Mouse (Mus musculus): ENCODE measurements around the gene Grin2d.

The Grin2d gene

DNA sequence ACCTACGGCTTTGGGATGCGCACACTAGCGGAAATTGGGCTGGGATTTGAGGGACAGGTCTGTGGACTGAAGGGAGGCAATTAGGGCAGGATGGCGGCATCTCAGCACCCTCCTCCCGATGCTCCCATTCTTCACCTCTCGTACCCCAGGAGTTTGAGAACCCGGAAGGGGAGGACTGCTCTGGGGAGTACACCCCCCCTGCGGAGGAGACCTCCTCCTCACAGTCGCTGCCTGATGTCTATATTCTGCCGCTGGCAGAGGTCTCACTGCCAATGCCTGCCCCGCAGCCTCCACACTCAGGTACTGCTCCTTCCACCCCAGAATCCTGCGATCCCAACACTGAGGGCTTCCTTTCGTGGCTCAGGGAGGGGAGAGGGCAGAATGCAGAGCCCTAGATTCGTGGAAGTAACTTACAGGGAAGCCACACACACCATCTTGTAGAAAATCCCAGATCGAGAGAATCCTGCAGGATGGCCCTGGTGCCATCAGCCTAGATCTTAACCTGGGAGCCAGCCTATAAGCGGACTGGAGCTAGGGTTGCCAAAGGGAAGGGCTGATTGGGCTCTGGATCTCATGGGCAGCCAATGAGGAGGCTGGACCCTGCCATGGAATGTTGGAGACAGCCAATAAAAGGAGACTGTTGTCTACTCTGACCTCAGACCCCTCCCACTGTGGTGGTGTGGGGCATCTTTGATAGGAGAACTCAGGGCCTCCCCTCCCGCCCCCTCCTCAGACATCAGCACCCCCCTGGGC is 91.3 kb downstream of the Grin2d start:
- ATAC-seq (ENCODE audit: insufficient number of reproducible peaks, low FRiP score, low TSS enrichment): peak; percentile 51

DNA sequence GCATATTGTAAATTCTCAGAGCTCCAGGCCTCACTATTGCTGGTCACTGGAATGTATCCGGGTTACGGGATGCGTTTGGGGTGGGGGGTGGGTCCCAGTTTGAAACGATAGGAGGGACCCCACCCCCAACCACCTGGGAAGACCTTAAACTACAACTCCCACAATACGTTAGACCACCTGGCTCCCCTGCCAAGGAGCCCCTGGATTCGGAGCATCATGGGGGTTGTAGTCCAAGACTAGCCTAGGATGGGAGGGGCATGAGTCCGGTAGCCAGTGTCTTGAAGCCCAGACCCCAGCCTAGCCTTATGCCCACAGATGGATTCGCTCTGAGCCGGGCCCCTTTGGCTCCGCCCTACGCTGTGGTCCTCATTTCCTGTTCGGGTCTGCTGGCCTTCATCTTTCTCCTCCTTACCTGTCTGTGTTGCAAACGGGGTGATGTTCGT is 92.0 kb downstream of the Grin2d start:
- ATAC-seq (ENCODE audit: insufficient number of reproducible peaks, low FRiP score, low TSS enrichment): 0 out of 2 replicates have a peak, but pooled peaks have one; percentile 32

DNA sequence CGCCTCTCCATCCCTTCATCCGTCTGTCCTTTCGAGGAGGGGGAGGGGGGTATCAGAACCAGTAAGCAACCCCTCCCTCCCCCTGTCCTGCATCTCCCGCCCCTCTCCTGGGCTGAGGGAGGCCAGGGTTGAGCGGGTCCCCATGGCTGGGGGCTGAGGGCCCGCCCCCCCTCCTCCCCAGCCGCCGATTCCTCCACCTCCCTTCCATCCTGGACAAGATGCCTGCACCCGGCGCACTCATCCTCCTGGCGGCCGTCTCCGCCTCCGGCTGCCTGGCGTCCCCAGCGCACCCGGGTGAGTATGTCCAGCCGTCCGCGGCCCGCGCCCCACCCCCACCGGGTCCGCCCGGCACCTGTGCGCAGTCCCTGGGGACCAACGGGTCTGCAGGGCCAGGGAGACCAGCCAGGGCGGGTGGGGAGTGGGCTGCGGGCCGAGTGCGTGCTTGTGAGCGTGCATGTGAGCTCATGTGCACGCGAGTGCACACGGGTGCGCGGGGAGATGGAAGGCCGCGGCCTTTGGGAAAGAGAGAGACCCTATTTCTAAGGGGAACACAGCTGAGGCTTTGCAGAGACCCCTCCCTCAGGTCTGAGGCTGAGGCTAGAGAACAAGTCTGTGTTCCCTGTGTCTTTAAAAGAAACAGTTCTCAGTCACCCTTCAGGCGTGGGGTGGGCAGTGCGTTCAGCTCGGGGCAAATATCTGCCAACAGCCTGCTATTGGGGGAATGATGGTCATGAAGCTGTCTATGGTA is 92.6 kb downstream of the Grin2d start:
- peak; percentile 21 for ATAC-seq (ENCODE audit: insufficient number of reproducible peaks, low FRiP score, low TSS enrichment)

DNA sequence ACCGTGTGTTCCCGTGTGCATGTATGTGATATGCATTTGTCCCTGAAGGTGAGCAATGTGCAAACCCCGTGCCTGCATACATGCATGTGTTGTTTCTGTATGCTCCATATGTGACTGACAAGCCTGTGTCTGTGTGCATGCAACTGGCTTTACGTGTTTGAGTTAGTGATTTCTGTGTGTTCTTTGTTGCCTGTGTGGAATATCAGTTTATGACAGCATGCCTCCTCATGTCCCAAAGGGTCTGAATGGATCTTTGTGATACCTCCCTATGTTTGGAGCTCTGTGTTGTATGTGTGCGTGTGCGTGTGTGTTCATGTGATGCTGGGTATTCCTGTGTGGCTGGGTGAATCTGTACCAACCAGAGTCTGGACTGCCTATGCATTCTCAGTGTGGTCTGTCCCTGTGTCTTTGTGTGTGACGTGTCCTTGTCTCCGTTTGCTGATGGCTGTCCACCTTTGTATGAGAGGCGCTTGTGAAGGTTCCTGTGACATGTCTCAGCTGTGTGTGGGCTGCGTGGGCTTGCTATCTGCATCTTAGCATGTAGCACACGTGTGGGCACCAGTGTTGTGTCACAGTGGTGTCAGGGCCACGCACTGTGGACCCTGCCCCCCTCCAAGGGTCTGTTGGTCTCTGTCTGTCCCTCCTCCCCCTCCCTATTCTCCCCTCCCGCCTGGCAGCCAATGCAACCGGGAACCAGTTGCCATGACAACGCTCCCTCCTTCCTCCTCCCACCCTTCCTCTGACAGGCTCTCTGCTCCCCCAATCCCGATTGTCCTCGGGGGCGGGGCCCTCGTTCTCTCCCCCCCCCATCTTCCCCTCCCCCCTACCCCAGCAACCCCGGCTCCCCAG is 93.4 kb downstream of the Grin2d start, which contains the start of gene Sult2b1:
Gene Sult2b1 (minus strand): TSS at position 146 of the 849 bp plus-strand sequence.
- 0 out of 2 replicates have a peak, but pooled peaks have one; percentile 3 for ATAC-seq (ENCODE audit: insufficient number of reproducible peaks, low FRiP score, low TSS enrichment)

DNA sequence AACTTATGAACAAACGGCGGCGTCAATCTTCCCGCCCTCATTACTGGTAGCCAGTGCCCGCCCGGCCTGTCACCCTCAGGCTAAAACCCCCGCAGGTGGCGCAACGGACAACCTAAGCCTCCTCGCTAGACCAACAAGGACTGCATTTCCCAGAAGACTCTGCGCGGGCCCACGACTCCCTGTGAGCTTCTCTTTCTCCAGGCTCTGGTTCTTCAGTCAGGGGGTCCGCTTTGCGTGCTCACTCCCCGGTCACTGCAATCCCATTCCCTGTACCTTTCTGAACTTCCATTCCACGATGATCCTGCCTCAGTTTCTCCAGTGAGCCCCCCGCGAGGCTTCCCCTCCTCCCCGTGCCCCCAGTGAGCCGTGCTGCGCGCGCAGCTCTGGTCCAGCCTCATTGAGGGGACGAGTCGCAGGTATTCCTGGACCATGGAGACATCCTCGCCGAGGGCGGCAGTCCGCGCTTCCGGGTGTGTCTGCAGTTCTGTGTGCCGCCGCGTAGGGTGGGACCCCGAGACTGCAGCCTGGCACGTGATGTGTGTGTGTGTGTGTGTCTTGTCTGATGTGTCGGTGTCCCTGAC is 94.6 kb downstream of the Grin2d start, which contains the start of gene Lmtk3:
Gene Lmtk3 (plus strand): TSS at position 228 of the 581 bp plus-strand sequence.
- ATAC-seq (ENCODE audit: insufficient number of reproducible peaks, low FRiP score, low TSS enrichment): peak; percentile 60; the same call in 1 of the 2 replicates

DNA sequence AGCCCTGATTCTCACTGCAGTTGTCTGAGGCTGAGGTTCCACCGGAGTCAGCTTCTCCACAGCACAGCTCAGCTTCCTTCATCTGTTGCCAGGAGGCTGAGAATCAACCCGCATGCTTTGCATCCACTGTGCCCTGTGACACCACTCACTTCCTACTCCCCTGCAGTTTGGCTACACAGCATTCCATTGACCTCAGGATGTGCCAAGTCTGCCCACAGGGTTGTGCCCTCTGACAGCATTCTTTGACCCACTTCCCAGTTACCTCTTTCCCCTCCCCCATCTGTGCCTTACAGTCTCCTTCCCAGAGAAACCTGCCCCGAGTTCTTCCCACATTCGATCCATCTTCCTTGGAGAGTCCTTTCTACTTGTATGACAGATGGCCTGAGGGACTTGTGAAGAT is 95.9 kb downstream of the Grin2d start:
- no peak for ATAC-seq (ENCODE audit: insufficient number of reproducible peaks, low FRiP score, low TSS enrichment)
